Mouse (Mus musculus): ENCODE results near the gene Rdh16f2.
"Not testable (repeated sequence)": the region's sequence is repeated elsewhere in the genome, so short reads cannot be mapped to it uniquely, and the experiment has no call there.

The Rdh16f2 gene

DNA sequence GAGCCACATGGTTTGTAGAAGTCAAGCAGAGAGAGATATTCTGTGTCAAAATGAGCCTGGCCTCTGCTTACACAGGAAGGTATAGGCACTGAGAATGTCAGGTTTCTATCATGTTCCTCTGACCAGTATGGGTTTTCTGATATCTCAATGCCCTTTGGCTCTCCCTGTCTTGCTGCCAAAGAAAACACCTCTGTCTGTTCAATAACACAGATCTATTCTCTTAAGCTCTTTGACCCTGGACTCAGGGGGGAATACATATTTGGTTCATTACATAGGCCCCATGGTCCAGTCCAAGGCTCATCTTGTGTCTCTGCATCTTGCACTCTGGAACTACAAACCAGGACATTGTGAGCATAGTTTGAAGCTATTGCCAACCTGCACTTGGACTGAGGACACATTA, 22.3 kb downstream of the Rdh16f2 start, which contains the start of gene Rdh7:
Gene Rdh7 (minus strand): TSS at position 213 of the 400 bp plus-strand sequence.
- intact Hi-C loops (cut with DNase I): no loop called here

- intact Hi-C loops (cut with DNase I): no loop called here
Observed at GRCm38 (mm10) chr10:127891481-127891880, 25.2 kb downstream of the Rdh16f2 start.

DNA sequence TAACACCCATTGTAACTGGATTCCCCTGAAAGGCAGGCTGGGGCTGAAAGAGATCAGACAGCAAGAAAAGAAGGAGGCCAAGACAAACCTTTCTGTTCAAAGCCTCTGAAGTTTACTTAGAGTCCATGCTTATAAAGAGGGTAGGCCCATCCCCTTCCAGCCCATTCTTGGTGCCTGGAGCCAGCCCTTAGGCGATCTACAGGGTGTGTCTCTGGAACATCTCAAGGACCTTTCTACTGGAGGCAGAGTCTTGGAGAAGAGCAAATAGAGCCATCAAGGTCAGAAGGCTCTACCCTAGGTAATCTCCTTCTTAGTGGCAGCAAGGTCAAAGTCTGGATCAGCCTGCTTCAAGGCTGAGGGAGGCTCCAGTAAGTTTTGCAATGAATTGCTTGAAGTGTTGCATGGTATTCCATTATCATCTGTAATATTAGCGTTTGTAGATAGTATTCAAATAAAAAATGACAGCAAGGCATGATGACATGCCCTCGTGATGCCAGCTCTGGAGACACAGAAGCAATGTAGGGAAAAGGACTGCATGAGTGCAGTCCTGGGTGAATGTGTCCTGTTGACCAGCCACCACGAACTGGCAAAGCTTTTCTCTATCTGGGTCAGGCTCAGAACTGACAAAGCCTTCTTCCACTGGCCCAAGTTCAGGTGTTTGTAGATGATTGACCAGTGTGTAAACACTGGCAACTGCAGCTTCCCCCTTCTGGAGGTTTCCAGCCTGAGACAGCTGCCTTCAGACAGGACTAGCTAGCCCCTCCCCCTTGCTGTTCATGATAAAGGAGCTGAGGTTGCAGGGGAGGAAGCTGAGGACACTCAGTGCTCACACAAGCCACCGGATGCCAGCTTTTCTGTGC, 27.1 kb downstream of the Rdh16f2 start:
- intact Hi-C loops (cut with DNase I): not testable (repeated sequence)

DNA sequence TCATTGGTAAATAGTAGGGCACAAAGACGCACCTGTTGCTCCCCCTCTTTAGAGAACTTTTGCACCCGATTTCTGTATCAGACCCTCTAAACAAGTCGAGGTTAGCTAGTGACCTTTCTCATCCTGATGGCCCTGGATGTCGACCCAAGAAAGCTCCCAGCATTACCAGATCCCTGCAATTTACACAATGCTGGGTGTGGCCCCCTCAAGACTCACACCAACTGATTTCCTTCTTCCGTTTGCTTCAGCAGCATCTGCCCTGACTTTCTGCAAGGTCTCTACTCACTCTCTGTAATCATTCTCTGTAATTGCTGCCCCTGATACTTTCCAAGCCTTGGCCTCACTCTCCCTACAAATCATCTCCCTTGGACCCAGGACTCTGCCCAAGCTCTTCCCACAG, 30.4 kb downstream of the Rdh16f2 start:
- intact Hi-C loops (cut with DNase I): no loop called here

DNA sequence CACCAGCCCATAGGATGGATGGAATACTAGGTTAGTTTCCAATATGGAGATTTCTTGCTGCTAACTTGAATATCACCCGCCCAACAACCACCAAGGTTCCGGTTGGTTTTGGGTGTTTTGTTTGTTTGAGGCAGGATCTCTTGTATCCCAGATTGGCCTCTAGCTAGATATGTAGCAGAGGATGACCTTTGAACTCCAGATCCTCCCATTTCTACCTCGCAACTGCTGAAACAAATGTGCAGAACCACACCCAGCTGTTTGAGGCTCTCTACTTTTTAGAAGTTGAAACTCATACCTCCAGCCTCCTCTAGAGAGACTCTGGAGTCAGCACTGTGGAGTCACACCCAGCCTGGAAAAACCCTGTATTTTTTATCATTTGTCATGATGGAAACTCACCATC, 31.2 kb downstream of the Rdh16f2 start:
- intact Hi-C loops (cut with DNase I): no loop called here

- intact Hi-C loops (cut with DNase I): no loop called here
Observed at GRCm38 (mm10) chr10:127898218-127898617, 31.9 kb downstream of the Rdh16f2 start, which contains the start of gene Sdr9c7. Sdr9c7 (plus strand) TSS chr10:127898518.

- intact Hi-C loops (cut with DNase I): no loop called here
Observed at GRCm38 (mm10) chr10:127899783-127900182, 33.5 kb downstream of the Rdh16f2 start.

DNA sequence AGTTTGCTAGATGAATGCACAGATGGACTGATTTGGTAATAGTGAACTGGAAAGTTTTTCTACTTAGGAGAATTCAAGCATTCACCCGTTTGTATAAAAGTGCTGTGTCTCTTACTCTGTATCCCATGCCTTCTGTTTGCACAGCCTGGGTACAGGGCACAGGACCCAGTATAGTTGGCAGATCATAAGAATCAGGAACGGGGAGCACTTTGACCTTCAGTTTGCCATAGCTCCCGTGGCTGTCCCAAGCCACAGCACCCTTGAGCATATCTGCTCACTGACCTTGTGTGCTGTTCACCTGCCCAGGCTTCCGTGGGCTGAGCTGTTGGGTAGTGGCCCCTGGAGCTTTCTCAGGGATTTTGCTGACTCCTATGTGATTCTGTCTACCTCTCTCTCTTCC, 35.5 kb downstream of the Rdh16f2 start:
- intact Hi-C loops (cut with DNase I): no loop called here

DNA sequence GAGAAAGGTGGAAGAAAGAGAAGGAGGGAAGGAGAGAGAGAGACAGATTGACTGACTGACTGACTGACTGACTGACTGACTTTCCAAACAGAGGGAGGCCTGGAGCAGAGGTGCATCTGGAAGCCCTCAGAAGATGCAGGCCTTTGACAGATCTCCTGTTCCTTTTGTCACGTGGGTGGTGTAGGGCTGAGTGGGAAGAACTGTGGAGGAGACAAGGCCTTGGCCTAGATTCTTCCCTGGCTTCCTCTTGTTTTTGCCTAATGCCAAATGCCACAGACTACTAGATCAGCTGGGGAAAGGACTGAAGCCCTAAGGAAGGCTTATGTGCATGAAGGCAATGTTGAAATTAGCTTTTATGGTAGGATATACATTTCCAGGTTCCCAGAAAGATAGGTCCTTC, 36.8 kb downstream of the Rdh16f2 start:
- intact Hi-C loops (cut with DNase I): no loop called here

GRCm38 (mm10) chr10:127904718-127905446, 38.6 kb downstream of the Rdh16f2 start:
- intact Hi-C loops (cut with DNase I): no loop called here

- intact Hi-C loops (cut with DNase I): no loop called here
Observed at GRCm38 (mm10) chr10:127906138-127906537, 39.9 kb downstream of the Rdh16f2 start.

DNA sequence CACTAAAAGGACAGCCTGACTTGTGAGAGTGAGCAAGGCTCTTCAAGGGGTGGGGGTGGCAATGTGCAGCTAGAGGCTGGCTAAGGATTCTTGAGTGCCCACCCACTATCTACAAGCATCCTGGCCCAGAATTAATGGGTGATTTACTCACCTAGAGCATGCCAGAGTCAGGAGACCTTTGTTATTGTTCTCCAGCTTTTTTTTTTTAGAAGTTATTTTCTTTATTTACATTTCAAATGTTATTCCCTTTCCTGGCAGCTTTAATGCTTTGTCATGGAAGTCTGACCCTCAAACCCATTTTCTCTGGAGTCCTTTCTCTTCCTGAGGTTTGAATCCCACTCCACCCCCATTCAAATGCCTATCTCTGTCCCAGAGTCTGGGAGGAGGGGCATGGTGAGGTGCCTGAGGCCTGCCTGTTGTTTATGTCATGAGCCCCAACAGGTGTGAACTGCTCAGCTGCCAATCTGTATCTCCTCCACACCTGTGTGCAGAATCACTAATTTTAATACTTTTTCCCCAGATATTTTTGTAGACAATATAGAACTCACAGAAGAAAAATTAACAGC, 41.2 kb downstream of the Rdh16f2 start:
- intact Hi-C loops (cut with DNase I): no loop called here

DNA sequence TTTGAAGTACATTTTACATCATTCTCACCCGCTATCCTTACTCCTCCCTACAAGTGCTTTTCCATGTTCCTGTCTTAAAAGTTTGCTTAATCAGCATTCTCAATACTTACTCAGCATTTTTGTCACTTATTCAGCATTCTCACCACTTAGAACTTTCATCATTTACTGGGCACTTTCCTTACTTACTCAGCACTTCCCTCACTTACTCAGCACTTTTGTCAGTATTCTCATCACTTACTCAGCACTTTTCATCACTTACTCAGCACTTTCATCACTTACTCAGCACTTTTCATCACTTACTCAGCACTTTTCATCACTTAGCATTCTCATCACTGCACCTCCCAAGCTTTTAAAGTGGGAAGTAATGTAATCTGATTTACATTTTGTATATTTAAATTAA, 49.3 kb downstream of the Rdh16f2 start:
- intact Hi-C loops (cut with DNase I): no loop called here

DNA sequence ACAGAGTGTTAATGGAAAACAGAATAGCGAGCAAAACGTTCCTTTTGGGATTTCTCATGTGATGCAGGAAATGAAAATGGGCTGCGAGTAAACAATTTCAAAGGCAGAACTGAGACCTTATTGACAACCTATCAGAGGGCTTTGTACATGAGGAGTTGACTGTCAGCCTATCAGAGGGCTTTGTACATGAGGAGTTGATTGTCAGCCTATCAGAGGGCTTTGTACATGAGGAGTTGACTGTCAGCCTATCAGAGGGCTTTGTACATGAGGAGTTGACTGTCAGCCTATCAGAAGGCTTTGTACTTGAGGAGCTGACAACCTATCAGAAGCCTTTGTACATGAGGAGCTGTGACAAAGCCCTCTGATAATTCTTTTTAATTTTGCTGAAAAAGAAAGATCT, 50.9 kb downstream of the Rdh16f2 start:
- intact Hi-C loops (cut with DNase I): not testable (repeated sequence)

GRCm38 (mm10) chr10:127917651-127918050, 51.4 kb downstream of the Rdh16f2 start:
- intact Hi-C loops (cut with DNase I): no loop called here

DNA sequence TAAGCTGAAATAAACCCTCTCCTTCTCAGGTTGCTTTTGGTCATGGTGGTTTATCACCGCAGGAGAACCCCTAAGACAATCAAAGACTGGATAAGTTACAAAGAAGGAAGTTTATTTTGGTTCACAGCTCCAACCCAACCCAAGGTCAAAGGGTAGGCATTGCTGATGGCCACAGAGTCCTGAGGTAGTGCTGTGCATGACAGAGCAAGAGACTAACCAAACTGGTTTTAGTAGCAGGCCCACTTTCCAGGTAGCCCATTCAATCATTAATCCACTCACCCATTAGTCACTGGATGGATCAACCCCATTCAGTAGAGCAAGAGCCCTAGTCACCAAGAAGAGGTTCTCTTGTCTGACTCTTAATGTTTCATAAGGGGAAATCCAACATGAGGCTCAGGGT, 56.0 kb downstream of the Rdh16f2 start:
- intact Hi-C loops (cut with DNase I): no loop called here

DNA sequence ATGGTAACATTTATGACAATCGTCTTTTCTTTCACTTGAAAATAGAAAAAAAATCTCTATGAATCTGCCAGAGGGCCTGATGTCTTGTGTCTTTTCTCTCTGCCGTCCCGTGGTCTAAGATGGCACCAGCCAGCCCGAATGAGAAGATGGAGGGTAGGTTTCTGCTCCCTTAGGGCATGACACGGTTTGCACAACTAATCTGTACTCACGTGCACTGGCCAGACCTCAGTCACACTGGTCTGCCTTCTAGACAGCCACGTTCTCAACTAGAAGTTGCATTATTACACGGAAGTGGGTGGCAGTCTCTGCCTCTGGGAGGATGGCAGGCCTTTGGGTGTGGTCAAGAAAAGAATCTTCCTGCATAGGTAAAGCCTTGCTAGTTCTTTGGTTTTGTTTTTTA, 56.8 kb downstream of the Rdh16f2 start:
- intact Hi-C loops (cut with DNase I): no loop called here

- intact Hi-C loops (cut with DNase I): no loop called here
Observed at GRCm38 (mm10) chr10:127924597-127925378, 58.5 kb downstream of the Rdh16f2 start.
